Mouse (Mus musculus) hindbrain, embryonic 14.5 days (tissue): ENCODE measurements around the gene Borcs5. TPM values are rescaled to one million over a fixed set of nuclear protein-coding genes. Genes with fewer than 3 reads are reported as not detected.

Source experiments
- ATAC-seq: fragments of 200-750 bp; cut with Nextera tagmentation; 2 replicates; pipeline ENCODE4 v1.8.0; 2017; ENCODE audit warnings: moderate number of reproducible peaks, mild to moderate bottlenecking, moderate TSS enrichment, moderate library complexity; ENCODE audit not compliant: low FRiP score
- DNase-seq: peaks from one replicate; pipeline ENCODE4 v3.0.0-alpha.2; 2015; ENCODE audit warnings: low spot score
- H3K27ac ChIP-seq: fragments of 300-500 bp; sonication (generic); 2 replicates; pipeline ENCODE4 v1.5.1; 2014; ENCODE audit warnings: mild to moderate bottlenecking, moderate library complexity
- H3K27me3 ChIP-seq: fragments of 300-500 bp; sonication (generic); 2 replicates; pipeline ENCODE4 v1.6.1; 2014; ENCODE audit warnings: mild to moderate bottlenecking, low read length, mixed read lengths; ENCODE audit not compliant: control insufficient read depth, insufficient read depth
- H3K36me3 ChIP-seq: fragments of 300-500 bp; sonication (generic); replicated peaks from 2 replicates; pipeline ENCODE4 v1.6.1; 2014; ENCODE audit not compliant: control insufficient read depth, insufficient read depth
- H3K4me1 ChIP-seq: fragments of 300-500 bp; sonication (generic); replicated peaks from 2 replicates; pipeline ENCODE4 v1.6.1; 2014; ENCODE audit warnings: antibody characterized with exemption, low read length, mixed read lengths; ENCODE audit not compliant: control insufficient read depth, insufficient read depth
- H3K4me2 ChIP-seq: fragments of 300-500 bp; sonication (generic); replicated peaks from 2 replicates; pipeline ENCODE4 v1.6.1; 2014; ENCODE audit warnings: mild to moderate bottlenecking, moderate library complexity
- H3K4me3 ChIP-seq: fragments of 300-500 bp; sonication (generic); replicated peaks from 2 replicates; pipeline ENCODE4 v1.5.1; 2014; ENCODE audit warnings: mild to moderate bottlenecking, low read length
- H3K9ac ChIP-seq: fragments of 300-500 bp; sonication (generic); 2 replicates; pipeline ENCODE4 v1.6.1; 2014
- H3K9me3 ChIP-seq: fragments of 300-500 bp; sonication (generic); 2 replicates; pipeline ENCODE4 v1.6.1; 2016; ENCODE audit warnings: low read length; ENCODE audit not compliant: control insufficient read depth
- WGBS: fragments of 180-500 bp; shearing (Covaris S2); extraction: QIAGEN DNeasy Blood & Tissue Kit; methylation state at CpG from one replicate; pipeline ENCODE4 v1.1.7; 2014; 5-methylcytosine and 5-hydroxymethylcytosine counted together
- polyA plus RNA-seq: library from polyadenylated mRNA; unstranded; fragments of >200 nt; fragmentation: Nextera tagmentation; extraction: Ambion mirVana; gene quantifications from 2 replicates; pipeline ENCODE4 v1.2.1, GENCODE M21; 2014

Gene Borcs5
- polyA plus RNA-seq, 1 experiment from 2014 or later, result 42.6 TPM

GRCm38 (mm10) chr6:134753858-134754257, 114.5 kb downstream of the Borcs5 start:
- Histone ChIP-seq H3K4me3 (no peak overlapping the region), H3K4me1 (no peaks in the 10 kb centered on the region), H3K9me3 (no peaks in the 10 kb centered on the region), H3K27me3 (no peaks in the 10 kb centered on the region), H3K36me3 (no peaks in the 10 kb centered on the region), H3K4me2 (no peak overlapping the region), H3K27ac (no peak overlapping the region), H3K9ac (no peak overlapping the region)
- WGBS, result 94% methylated on average over 11 of the region's 11 CpGs
- ATAC-seq (no peak), DNase-seq (no peak)

GRCm38 (mm10) chr6:134756058-134756457, 116.7 kb downstream of the Borcs5 start:
- H3K27me3 ChIP-seq, result no peaks in the 10 kb centered on the region
- no peak overlapping the region for H3K4me2 ChIP-seq
- H3K9ac ChIP-seq, result no peak overlapping the region
- WGBS, result 94% methylated on average over 4 of the region's 4 CpGs
- no peaks in the 10 kb centered on the region for H3K36me3 ChIP-seq
- no peaks in the 10 kb centered on the region for H3K4me1 ChIP-seq
- DNase-seq (no peak), ATAC-seq (no peak)
- H3K9me3 ChIP-seq, result no peaks in the 10 kb centered on the region
- no peak overlapping the region for H3K4me3 ChIP-seq
- no peak overlapping the region for H3K27ac ChIP-seq

Other genes with a start within 250 kb of the Borcs5 start
- gene Bcl2l14, start 243.2 kb upstream of the Borcs5 start, polyA plus RNA-seq, result 0.37 TPM in 1 of 2 replicates, not detected in the other
- gene Lrp6, start 72.5 kb upstream of the Borcs5 start, polyA plus RNA-seq, result 21.5 and 22.3 TPM in 2 replicates
- 1.3 and 1.5 TPM in 2 replicates for gene Mansc1, start 7.0 kb upstream of the Borcs5 start, polyA plus RNA-seq
- gene Dusp16, start 153.1 kb downstream of the Borcs5 start, polyA plus RNA-seq, result 5.4 and 5.7 TPM in 2 replicates
- gene Crebl2, start 190.6 kb downstream of the Borcs5 start, polyA plus RNA-seq, result 3.2 and 3.3 TPM in 2 replicates